Mouse (Mus musculus): ENCODE results near the gene Sppl2a. TPM values are rescaled to one million over a fixed set of nuclear protein-coding genes. Genes with fewer than 3 reads are reported as not detected.

Sppl2a gene
- polyA plus RNA-seq (2012; rRNA removed) = 31.4 and 32.9 TPM in 2 replicates

GRCm38 (mm10) chr2:126932897-126933641 lies at the start of gene Sppl2a:
Gene Sppl2a (minus strand): TSS chr2:126933235.

DNA sequence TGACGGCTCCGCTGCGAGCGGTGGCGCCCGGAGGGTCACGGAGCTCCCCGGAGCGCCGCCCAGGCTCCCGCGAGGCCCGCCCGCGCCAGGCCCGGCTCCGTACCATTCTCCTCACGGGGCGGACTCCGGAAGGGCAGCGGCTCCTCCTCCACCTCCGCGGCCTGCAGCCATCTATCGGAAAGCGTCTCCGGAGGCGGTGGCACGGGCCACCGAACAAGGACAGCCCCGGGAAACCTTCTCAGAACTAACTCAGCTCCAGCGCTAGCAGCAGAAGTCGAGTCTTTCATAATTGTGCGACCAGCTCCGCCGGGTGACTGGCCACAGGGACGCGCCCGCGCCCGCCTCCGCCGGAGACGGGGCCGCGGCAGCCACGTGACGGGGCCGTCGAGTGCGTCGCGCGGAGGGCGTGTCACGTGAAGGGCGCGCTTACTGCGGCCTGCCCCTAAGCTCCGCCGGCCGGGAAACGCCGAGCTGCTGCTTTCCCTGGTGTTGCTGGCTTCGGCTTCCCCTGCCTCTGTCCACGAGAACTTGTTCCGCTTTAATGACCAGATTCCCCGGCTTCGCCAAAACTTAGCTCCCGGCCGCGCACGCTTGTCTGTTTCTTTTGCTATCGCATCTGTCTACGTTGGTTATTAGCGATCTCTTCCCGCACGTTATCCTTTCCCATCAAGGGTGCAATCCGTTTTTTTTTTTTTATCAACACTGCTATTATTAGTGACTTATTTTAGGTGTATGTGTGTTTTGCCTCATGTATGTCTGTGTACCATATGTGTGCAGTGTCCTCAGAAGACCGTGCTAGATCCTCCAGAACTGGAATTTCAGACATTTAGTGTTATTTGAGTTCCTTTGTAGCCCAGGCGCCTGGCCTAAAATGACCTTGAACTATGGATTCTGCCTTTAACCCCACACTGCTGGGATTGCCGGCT lies 56.9 kb downstream of the Sppl2a start, which contains the start of gene Trpm7:
TSS of gene Trpm7 (minus strand) at position 360 of the 926 bp plus-strand sequence.

Other genes with a start within 250 kb of the Sppl2a start
- 13.1 and 14.2 TPM in 2 replicates for gene Usp8, start 225.9 kb downstream of the Sppl2a start, polyA plus RNA-seq (2012; rRNA removed)
- gene Usp50, start 149.8 kb downstream of the Sppl2a start, polyA plus RNA-seq (2012; rRNA removed) = 0.34 and 0.77 TPM in 2 replicates
- 12.2 and 13.2 TPM in 2 replicates for gene Trpm7, start 57.0 kb downstream of the Sppl2a start, polyA plus RNA-seq (2012; rRNA removed)
- 2.5 and 2.7 TPM in 2 replicates for gene Ap4e1, start 75.5 kb upstream of the Sppl2a start, polyA plus RNA-seq (2012; rRNA removed)
- 20.5 and 22.3 TPM in 2 replicates for gene Blvra, start 137.4 kb upstream of the Sppl2a start, polyA plus RNA-seq (2012; rRNA removed)
- 16.4 and 18.2 TPM in 2 replicates for gene Ncaph, start 200.7 kb upstream of the Sppl2a start, polyA plus RNA-seq (2012; rRNA removed)
- 5.6 and 5.8 TPM in 2 replicates for gene Itpripl1, start 210.2 kb upstream of the Sppl2a start, polyA plus RNA-seq (2012; rRNA removed)